Mouse (Mus musculus) limb, embryonic 15.5 days (tissue): ENCODE measurements at regions not wholly inside any gene's neighbourhood (a gene's known extent, or its start where the extent isn't known, plus 50 kb on each side); places are given as distances from the start of the nearest gene placed in this dataset.

Experiments used
- ATAC-seq: fragments of 200-750 bp; cut with Nextera tagmentation; 2 replicates; pipeline ENCODE4 v1.8.0; 2017; ENCODE audit warnings: low read depth, moderate TSS enrichment; ENCODE audit not compliant: insufficient number of reproducible peaks, low FRiP score, low TSS enrichment
- H3K27ac ChIP-seq: fragments of 300-500 bp; sonication (generic); 2 replicates; pipeline ENCODE4 v1.5.1; 2015; ENCODE audit warnings: moderate library complexity, mild to moderate bottlenecking, inconsistent platforms
- H3K27me3 ChIP-seq: fragments of 300-500 bp; sonication (generic); 2 replicates; pipeline ENCODE4 v1.6.1; 2015; ENCODE audit warnings: inconsistent platforms
- H3K36me3 ChIP-seq: fragments of 300-500 bp; sonication (generic); 2 replicates; pipeline ENCODE4 v1.6.1; 2015; ENCODE audit warnings: inconsistent platforms
- H3K4me1 ChIP-seq: fragments of 300-500 bp; sonication (generic); 2 replicates; pipeline ENCODE4 v1.6.1; 2015; ENCODE audit warnings: inconsistent platforms
- H3K4me2 ChIP-seq: fragments of 300-500 bp; sonication (generic); 2 replicates; pipeline ENCODE4 v1.6.1; 2015; ENCODE audit warnings: mild to moderate bottlenecking, inconsistent platforms
- H3K4me3 ChIP-seq: fragments of 300-500 bp; sonication (generic); 2 replicates; pipeline ENCODE4 v1.5.1; 2015; ENCODE audit warnings: mild to moderate bottlenecking, inconsistent platforms
- H3K9ac ChIP-seq: fragments of 300-500 bp; sonication (generic); 2 replicates; pipeline ENCODE4 v1.6.1; 2015; ENCODE audit warnings: inconsistent platforms
- H3K9me3 ChIP-seq: fragments of 300-500 bp; sonication (generic); 2 replicates; pipeline ENCODE4 v1.6.1; 2016; ENCODE audit warnings: inconsistent platforms
- WGBS: fragments of 180-500 bp; shearing (Covaris S2); methylation state at CpG from one replicate; pipeline ENCODE4 v1.1.7; 2015; 5-methylcytosine and 5-hydroxymethylcytosine counted together

GRCm38 (mm10) chr12:110126525-110126924, 152.3 kb upstream of the Dio3 start:
- no peak for ATAC-seq

GRCm38 (mm10) chr12:110145379-110145778, 133.5 kb upstream of the Dio3 start:
- ATAC-seq = no peak
- H3K27me3 ChIP-seq = peaks cover 20% of the 10 kb centered on the region

More at GRCm38 (mm10) chr12:110126525-110126924, 152.3 kb upstream of the Dio3 start:
- H3K4me2 ChIP-seq = no peak overlapping the region
- H3K36me3 ChIP-seq = no peaks in the 10 kb centered on the region
- H3K27ac ChIP-seq = no peak overlapping the region
- no peaks in the 10 kb centered on the region for H3K9me3 ChIP-seq
- WGBS = 44% methylated on average over 7 of the region's 7 CpGs
- no peak overlapping the region for H3K9ac ChIP-seq
- no peak overlapping the region for H3K4me3 ChIP-seq
- H3K27me3 ChIP-seq = no peaks in the 10 kb centered on the region; the same call in 1 of the 2 replicates
- no peaks in the 10 kb centered on the region for H3K4me1 ChIP-seq

GRCm38 (mm10) chr12:110154225-110154962, 124.5 kb upstream of the Dio3 start:
- peaks cover 5% of the 10 kb centered on the region; the same call in 1 of the 2 replicates for H3K9me3 ChIP-seq
- H3K4me2 ChIP-seq = no peak overlapping the region
- no peak overlapping the region for H3K27ac ChIP-seq
- H3K4me1 ChIP-seq = peaks cover 18% of the 10 kb centered on the region; the same call in 1 of the 2 replicates
- H3K4me3 ChIP-seq = no peak overlapping the region
- no peak for ATAC-seq
- 90% methylated on average over 8 of the region's 8 CpGs for WGBS
- H3K36me3 ChIP-seq = no peaks in the 10 kb centered on the region
- H3K9ac ChIP-seq = no peak overlapping the region
- peaks cover 41% of the 10 kb centered on the region for H3K27me3 ChIP-seq

More at GRCm38 (mm10) chr12:110145379-110145778, 133.5 kb upstream of the Dio3 start:
- Histone ChIP-seq H3K9ac (no peak overlapping the region), H3K36me3 (no peaks in the 10 kb centered on the region), H3K4me2 (no peak overlapping the region), H3K4me1 (no peaks in the 10 kb centered on the region), H3K4me3 (no peak overlapping the region), H3K27ac (no peak overlapping the region), H3K9me3 (peaks cover 5% of the 10 kb centered on the region; the same call in 1 of the 2 replicates)
- 73% methylated on average over 5 of the region's 5 CpGs for WGBS

- H3K36me3 ChIP-seq = no peaks in the 10 kb centered on the region
- no peaks in the 10 kb centered on the region for H3K9me3 ChIP-seq
- H3K9ac ChIP-seq = no peak overlapping the region
- no peak overlapping the region for H3K27ac ChIP-seq
- H3K4me1 ChIP-seq = peaks cover 18% of the 10 kb centered on the region; the same call in 1 of the 2 replicates
- H3K4me3 ChIP-seq = no peak overlapping the region
- H3K27me3 ChIP-seq = peaks cover 47% of the 10 kb centered on the region
- ATAC-seq = no peak
- H3K4me2 ChIP-seq = no peak overlapping the region
- 73% methylated on average over 4 of the region's 4 CpGs for WGBS
These were observed 123.9 kb upstream of the Dio3 start for GRCm38 (mm10) chr12:110154963-110155325.

- Histone ChIP-seq H3K4me3 (no peak overlapping the region), H3K4me2 (no peak overlapping the region), H3K4me1 (peaks cover 18% of the 10 kb centered on the region; the same call in 1 of the 2 replicates), H3K9me3 (no peaks in the 10 kb centered on the region), H3K36me3 (no peaks in the 10 kb centered on the region), H3K27ac (no peak overlapping the region), H3K27me3 (peaks cover 55% of the 10 kb centered on the region), H3K9ac (no peak overlapping the region)
- 30% methylated on average over 8 of the region's 8 CpGs for WGBS
- no peak for ATAC-seq
These were observed 122.4 kb upstream of the Dio3 start for GRCm38 (mm10) chr12:110156441-110156840.

- no peak overlapping the region for H3K9ac ChIP-seq
- H3K9me3 ChIP-seq = no peaks in the 10 kb centered on the region
- no peak for ATAC-seq
- WGBS = 25% methylated on average over 16 of the region's 16 CpGs
- no peaks in the 10 kb centered on the region for H3K36me3 ChIP-seq
- peaks cover 18% of the 10 kb centered on the region; the same call in 1 of the 2 replicates for H3K4me1 ChIP-seq
- H3K27ac ChIP-seq = no peak overlapping the region
- no peak overlapping the region for H3K4me2 ChIP-seq
- peaks cover 61% of the 10 kb centered on the region for H3K27me3 ChIP-seq
- H3K4me3 ChIP-seq = no peak overlapping the region
These were observed 120.7 kb upstream of the Dio3 start for GRCm38 (mm10) chr12:110157998-110158747.

GRCm38 (mm10) chr12:110161306-110161705, 117.6 kb upstream of the Dio3 start:
- Histone ChIP-seq H3K4me1 (peaks cover 16% of the 10 kb centered on the region; the same call in 1 of the 2 replicates), H3K4me3 (no peak overlapping the region), H3K36me3 (no peaks in the 10 kb centered on the region), H3K9ac (no peak overlapping the region), H3K27me3 (peaks cover 70% of the 10 kb centered on the region), H3K9me3 (no peaks in the 10 kb centered on the region), H3K27ac (no peak overlapping the region), H3K4me2 (no peak overlapping the region)
- no peak for ATAC-seq
- 76% methylated on average over 4 of the region's 4 CpGs for WGBS

- peaks cover 83% of the 10 kb centered on the region for H3K27me3 ChIP-seq
- no peak overlapping the region for H3K4me3 ChIP-seq
- H3K27ac ChIP-seq = no peak overlapping the region
- 68% methylated on average over 13 of the region's 13 CpGs for WGBS
- H3K36me3 ChIP-seq = no peaks in the 10 kb centered on the region
- H3K4me1 ChIP-seq = no peaks in the 10 kb centered on the region
- H3K9me3 ChIP-seq = no peaks in the 10 kb centered on the region
- no peak for ATAC-seq
- H3K9ac ChIP-seq = no peak overlapping the region
- H3K4me2 ChIP-seq = no peak overlapping the region
These were observed 113.4 kb upstream of the Dio3 start for GRCm38 (mm10) chr12:110165462-110165861.

GRCm38 (mm10) chr12:110168407-110168806, 110.5 kb upstream of the Dio3 start:
- no peak overlapping the region for H3K27ac ChIP-seq
- H3K4me2 ChIP-seq = no peak overlapping the region
- 76% methylated on average over 4 of the region's 4 CpGs for WGBS
- H3K27me3 ChIP-seq = peaks cover 81% of the 10 kb centered on the region
- H3K4me1 ChIP-seq = no peaks in the 10 kb centered on the region
- no peaks in the 10 kb centered on the region for H3K9me3 ChIP-seq
- no peak overlapping the region for H3K4me3 ChIP-seq
- no peaks in the 10 kb centered on the region for H3K36me3 ChIP-seq
- no peak overlapping the region for H3K9ac ChIP-seq
- 0 out of 2 replicates have a peak, but pooled peaks have one; percentile 19 for ATAC-seq

- Histone ChIP-seq H3K4me2 (no peak overlapping the region), H3K27ac (no peak overlapping the region), H3K4me1 (no peaks in the 10 kb centered on the region), H3K27me3 (peaks cover 76% of the 10 kb centered on the region), H3K9me3 (no peaks in the 10 kb centered on the region), H3K4me3 (no peak overlapping the region), H3K36me3 (no peaks in the 10 kb centered on the region), H3K9ac (no peak overlapping the region)
- no peak for ATAC-seq
- 90% methylated on average over 1 of the region's 1 CpGs for WGBS
These were observed 109.6 kb upstream of the Dio3 start for GRCm38 (mm10) chr12:110169261-110169660.

GRCm38 (mm10) chr12:110170496-110170895, 108.4 kb upstream of the Dio3 start:
- H3K4me1 ChIP-seq = no peaks in the 10 kb centered on the region
- no peaks in the 10 kb centered on the region for H3K36me3 ChIP-seq
- no peak overlapping the region for H3K4me3 ChIP-seq
- no peak overlapping the region for H3K4me2 ChIP-seq
- no peaks in the 10 kb centered on the region for H3K9me3 ChIP-seq
- H3K9ac ChIP-seq = no peak overlapping the region
- WGBS = 83% methylated on average over 8 of the region's 8 CpGs
- no peak overlapping the region for H3K27ac ChIP-seq
- peaks cover 65% of the 10 kb centered on the region for H3K27me3 ChIP-seq
- ATAC-seq = no peak

- Histone ChIP-seq H3K36me3 (no peaks in the 10 kb centered on the region), H3K9me3 (no peaks in the 10 kb centered on the region), H3K4me2 (no peak overlapping the region), H3K4me3 (no peak overlapping the region), H3K4me1 (no peaks in the 10 kb centered on the region), H3K27me3 (peaks cover 41% of the 10 kb centered on the region), H3K27ac (no peak overlapping the region), H3K9ac (no peak overlapping the region)
- ATAC-seq = no peak
- WGBS = 76% methylated on average over 2 of the region's 2 CpGs
These were observed 101.0 kb upstream of the Dio3 start for GRCm38 (mm10) chr12:110177826-110178225.
